Comparison of ENCODE assay signal across 14 mouse cellular contexts in the genomic region with DNA sequence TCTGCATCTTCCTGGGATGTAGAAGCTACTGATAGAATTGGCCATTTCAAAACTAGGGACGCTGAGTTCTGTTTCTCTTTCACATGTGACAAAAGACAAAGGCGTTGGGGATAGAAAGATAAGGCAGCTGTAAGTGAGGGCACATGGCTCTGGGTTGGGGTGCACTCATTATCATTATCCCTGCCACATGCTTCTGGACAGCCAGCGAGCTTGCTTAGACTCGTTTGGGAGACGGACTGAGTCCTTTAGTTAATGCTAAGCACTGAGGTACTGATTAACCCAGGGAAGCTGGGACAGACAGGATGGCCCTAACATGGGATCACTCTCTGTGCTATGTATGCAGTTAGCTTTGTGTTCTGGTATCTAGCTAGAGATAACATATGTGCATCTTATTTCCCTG.
DNase-seq lines count a peak whose midpoint lies in the region; ATAC-seq lines count a peak whose summit lies in the region.
"Had no signal": no experiment of that assay in that cellular context is flagged by ENCODE, and none has a peak within 500 bp of the region (broad histone marks: within the 10 kb centered on the region; RNA-seq: fewer than 3 reads in every experiment).

No protein-coding gene starts in this region.

- ATAC-seq in heart, embryonic 14.5 days (ENCODE audit: insufficient number of reproducible peaks, insufficient read depth, low FRiP score, low read depth), result no peak
- peak; percentile 79 for ATAC-seq in intestine, embryonic 16.5 days
- ATAC-seq in megakaryocyte-erythroid progenitor cell, adult 5-6 weeks (replicated peaks; ENCODE audit: low FRiP score, low TSS enrichment, poor library complexity, severe bottlenecking), result peak; percentile 87

- no peaks in the 10 kb centered on the region for H3K9me3 ChIP-seq in heart, embryonic 14.5 days (ENCODE audit: control insufficient read depth, low read length)
- no peaks in the 10 kb centered on the region for H3K9me3 ChIP-seq in intestine, embryonic 16.5 days (ENCODE audit: control insufficient read depth, low read length)
- H3K9me3 ChIP-seq in midbrain, embryonic 10.5 days (replicated peaks), result no peaks in the 10 kb centered on the region
- H3K9me3 ChIP-seq: embryonic facial prominence, embryonic 12.5 days; neural tube, embryonic 12.5 days had no signal

- H3K4me1 ChIP-seq in heart, embryonic 14.5 days (ENCODE audit: control insufficient read depth in 2 of 2, insufficient read depth in 2 of 2, low read length in 2 of 2), result peaks cover 6 to 13% of the 10 kb centered on the region in 2 experiments
- H3K4me1 ChIP-seq in intestine, embryonic 16.5 days (ENCODE audit: control insufficient read depth, insufficient read depth, low read length), result peaks cover 7% of the 10 kb centered on the region
- peaks cover 23% of the 10 kb centered on the region for H3K4me1 ChIP-seq in midbrain, embryonic 10.5 days
- H3K4me1 ChIP-seq: neural tube, embryonic 12.5 days had no signal

- whole genome bisulfite sequencing in heart, embryonic 14.5 days, result 22% methylated on average over 5 of the region's 5 CpGs
- 52% methylated on average over 5 of the region's 5 CpGs for WGBS in intestine, embryonic 16.5 days
- 80% methylated on average over 5 of the region's 5 CpGs for WGBS in midbrain, embryonic 10.5 days

- 0 out of 2 replicates have a peak overlapping the region, but pooled peaks have one; percentile 2 for H3K4me2 ChIP-seq in heart, embryonic 14.5 days (ENCODE audit: low read length)
- H3K4me2 ChIP-seq in intestine, embryonic 16.5 days (ENCODE audit: low read depth, low read length), result no peak overlapping the region
- H3K4me2 ChIP-seq: embryonic facial prominence, embryonic 12.5 days; neural tube, embryonic 12.5 days had no signal

- no peaks in the 10 kb centered on the region for H3K36me3 ChIP-seq in heart, embryonic 14.5 days (ENCODE audit: control insufficient read depth, insufficient read depth, low read length)
- H3K36me3 ChIP-seq in intestine, embryonic 16.5 days (ENCODE audit: control insufficient read depth, insufficient read depth, low read length), result no peaks in the 10 kb centered on the region
- H3K36me3 ChIP-seq in midbrain, embryonic 10.5 days, result no peaks in the 10 kb centered on the region
- H3K36me3 ChIP-seq: embryonic facial prominence, embryonic 12.5 days; neural tube, embryonic 12.5 days had no signal

- no peak for DNase-seq in heart, postnatal 36 days
- peak; percentile 29 for DNase-seq in liver
- DNase-seq in frontal cortex, postnatal 10 days (ENCODE audit: low spot score in 2 of 2), result no peak
- DNase-seq in testis, postnatal 14 days (ENCODE audit: low spot score), result no peak
- DNase-seq in midbrain, embryonic 10.5 days (ENCODE audit: low spot score), result no peak
- DNase-seq: adrenal gland, postnatal 25 days; B cell, adult 2 months; cerebellum, postnatal 36 days had no signal

- intact Hi-C loops in heart, postnatal 36 days (cut with DNase I), result no loop called here

- no peak overlapping the region for H3K4me3 ChIP-seq in heart, embryonic 14.5 days (ENCODE audit: control insufficient read depth in 1 of 2, insufficient read depth in 1 of 2, low read depth in 1 of 2, low read length in 2 of 2)
- no peak overlapping the region for H3K4me3 ChIP-seq in intestine, embryonic 16.5 days (ENCODE audit: low read length)
- H3K4me3 ChIP-seq in midbrain, embryonic 10.5 days, result no peak overlapping the region
- H3K4me3 ChIP-seq: embryonic facial prominence, embryonic 12.5 days; neural tube, embryonic 12.5 days had no signal

- H3K27me3 ChIP-seq in heart, embryonic 14.5 days (ENCODE audit: control insufficient read depth, insufficient read depth, low read length), result no peaks in the 10 kb centered on the region
- H3K27me3 ChIP-seq in intestine, embryonic 16.5 days (replicated peaks; ENCODE audit: control insufficient read depth, insufficient read depth, low read length), result no peaks in the 10 kb centered on the region
- H3K27me3 ChIP-seq in midbrain, embryonic 10.5 days (ENCODE audit: low read depth, poor library complexity, severe bottlenecking), result no peaks in the 10 kb centered on the region
- H3K27me3 ChIP-seq: embryonic facial prominence, embryonic 12.5 days; neural tube, embryonic 12.5 days had no signal

- H3K27ac ChIP-seq in heart, embryonic 14.5 days (replicated peaks in 1 of 2; ENCODE audit: control insufficient read depth in 1 of 2, insufficient read depth in 1 of 2, low read depth in 2 of 2, low read length in 2 of 2), result no peak overlapping the region
- 0 out of 2 replicates have a peak overlapping the region, but pooled peaks have one; percentile 61 for H3K27ac ChIP-seq in intestine, embryonic 16.5 days (ENCODE audit: low read length)
- H3K27ac ChIP-seq in midbrain, embryonic 10.5 days (replicated peaks), result no peak overlapping the region
- H3K27ac ChIP-seq: embryonic facial prominence, embryonic 12.5 days; macrophage; neural tube, embryonic 12.5 days had no signal

- 0 out of 2 replicates have a peak overlapping the region, but pooled peaks have one; percentile 38 for H3K9ac ChIP-seq in heart, embryonic 14.5 days (ENCODE audit: low read length)
- H3K9ac ChIP-seq in intestine, embryonic 16.5 days (ENCODE audit: low read depth, low read length), result no peak overlapping the region
- H3K9ac ChIP-seq: embryonic facial prominence, embryonic 12.5 days; neural tube, embryonic 12.5 days had no signal
